Mouse (Mus musculus) mouse embryonic stem cell (cell line): ENCODE measurements at regions not wholly inside any gene's neighbourhood (a gene's known extent, or its start where the extent isn't known, plus 50 kb on each side); places are given as distances from the start of the nearest gene placed in this dataset.
"Not testable (repeated sequence)": the region's sequence is repeated elsewhere in the genome, so short reads cannot be mapped to it uniquely, and the experiment has no call there.

Experiments used
- in situ Hi-C, 2 experiments: fragments of 300-500 bp; cut with MboI; formaldehyde crosslinking; loops; 1 replicate in 1 of 2; 3 replicates in 1 of 2; pipeline ENCODE4 v1.14.3; 2019 to 2020; ENCODE audit warnings: low sequenced_read_pairs in 2 of 2, low pct_unique_long_range_greater_than_20kb in 1 of 2, mixed read lengths in 1 of 2; ENCODE audit not compliant: unreplicated experiment in 1 of 2

- in situ Hi-C loops: no loop called here
These were observed 147.6 kb upstream of the Rtl1 start for GRCm38 (mm10) chr12:109747776-109748175.

GRCm38 (mm10) chr12:109748326-109749059, 148.4 kb upstream of the Rtl1 start:
- in situ Hi-C loops: no loop called here

- in situ Hi-C loops: no loop called here
These were observed 149.1 kb upstream of the Rtl1 start for GRCm38 (mm10) chr12:109749256-109749655.

- in situ Hi-C loops: no loop called here
These were observed 149.6 kb upstream of the Rtl1 start for GRCm38 (mm10) chr12:109749711-109750243.

GRCm38 (mm10) chr12:109754986-109755385, 154.9 kb upstream of the Rtl1 start:
- in situ Hi-C loops: no loop called here

GRCm38 (mm10) chr12:109764293-109764692, 164.2 kb upstream of the Rtl1 start:
- in situ Hi-C loops: no loop called here

GRCm38 (mm10) chr12:109766602-109767001, 166.5 kb upstream of the Rtl1 start:
- in situ Hi-C loops: not testable (repeated sequence)

GRCm38 (mm10) chr12:109772543-109772942, 172.4 kb upstream of the Rtl1 start:
- in situ Hi-C loops: no loop called here

GRCm38 (mm10) chr12:109773909-109774313, 173.8 kb upstream of the Rtl1 start:
- in situ Hi-C loops: no loop called here

GRCm38 (mm10) chr12:109798846-109799245, 198.7 kb upstream of the Rtl1 start:
- in situ Hi-C loops: no loop called here

GRCm38 (mm10) chr12:109799395-109799794, 199.3 kb upstream of the Rtl1 start:
- in situ Hi-C loops: no loop called here

- in situ Hi-C loops: loop anchor here in 1 of 2 experiments (10.0 kb wide), 1 partner anchor 87 kb away; no protein-coding TSS in a partner anchor
These were observed 227.2 kb upstream of the Rtl1 start for GRCm38 (mm10) chr12:109827241-109827915.

GRCm38 (mm10) chr12:109830303-109831020, 230.3 kb upstream of the Rtl1 start:
- in situ Hi-C loops: no loop called here

- in situ Hi-C loops: no loop called here
These were observed 232.8 kb upstream of the Rtl1 start for GRCm38 (mm10) chr12:109832964-109833363.

- in situ Hi-C loops: no loop called here
These were observed 236.4 kb upstream of the Rtl1 start for GRCm38 (mm10) chr12:109836521-109836920.

GRCm38 (mm10) chr12:109839126-109839587, 239.0 kb upstream of the Rtl1 start:
- in situ Hi-C loops: no loop called here

- in situ Hi-C loops: no loop called here
These were observed 239.9 kb upstream of the Rtl1 start for GRCm38 (mm10) chr12:109839946-109840524.

GRCm38 (mm10) chr12:109844723-109845601, 244.8 kb upstream of the Rtl1 start:
- in situ Hi-C loops: no loop called here
